Mouse (Mus musculus): ENCODE data around the gene BC030867. TPM values are rescaled to one million over a fixed set of nuclear protein-coding genes. Genes with fewer than 3 reads are reported as not detected.

The BC030867 gene
- polyA plus RNA-seq (2017; shearing (Covaris generic)): 1.1 TPM

DNA sequence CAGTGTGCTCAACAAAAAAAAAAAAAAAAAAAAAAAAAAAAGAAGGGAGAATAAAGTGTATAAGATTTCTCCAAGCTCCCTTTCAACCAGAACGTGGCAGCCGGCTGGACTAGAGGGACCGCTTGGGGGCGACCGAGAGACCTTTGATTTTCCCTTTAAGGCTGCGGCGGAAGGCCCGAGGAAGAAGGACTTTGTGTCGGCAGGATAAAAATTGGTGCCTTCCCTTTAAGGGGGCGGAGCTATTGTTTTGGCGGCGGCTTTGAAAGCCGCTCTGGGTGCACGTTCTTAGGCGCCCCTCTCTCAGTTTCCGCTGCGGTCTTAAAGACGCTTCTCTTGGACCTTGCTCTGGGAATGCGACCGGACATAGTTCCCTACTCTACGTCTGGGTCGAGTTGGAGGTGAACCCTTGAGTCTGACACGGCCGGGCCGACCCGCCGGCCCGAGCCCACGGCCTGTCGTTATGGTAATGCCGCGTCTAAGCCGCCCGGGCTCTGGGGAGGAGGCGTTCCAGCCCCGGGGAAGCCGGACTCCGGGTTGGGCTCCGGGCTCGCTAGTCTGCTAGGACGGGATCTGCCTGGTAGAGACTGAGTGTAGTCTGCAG lies at the start of gene BC030867:
Gene BC030867, plus strand, starts transcription at position 253 of the 601 bp plus-strand sequence.

DNA sequence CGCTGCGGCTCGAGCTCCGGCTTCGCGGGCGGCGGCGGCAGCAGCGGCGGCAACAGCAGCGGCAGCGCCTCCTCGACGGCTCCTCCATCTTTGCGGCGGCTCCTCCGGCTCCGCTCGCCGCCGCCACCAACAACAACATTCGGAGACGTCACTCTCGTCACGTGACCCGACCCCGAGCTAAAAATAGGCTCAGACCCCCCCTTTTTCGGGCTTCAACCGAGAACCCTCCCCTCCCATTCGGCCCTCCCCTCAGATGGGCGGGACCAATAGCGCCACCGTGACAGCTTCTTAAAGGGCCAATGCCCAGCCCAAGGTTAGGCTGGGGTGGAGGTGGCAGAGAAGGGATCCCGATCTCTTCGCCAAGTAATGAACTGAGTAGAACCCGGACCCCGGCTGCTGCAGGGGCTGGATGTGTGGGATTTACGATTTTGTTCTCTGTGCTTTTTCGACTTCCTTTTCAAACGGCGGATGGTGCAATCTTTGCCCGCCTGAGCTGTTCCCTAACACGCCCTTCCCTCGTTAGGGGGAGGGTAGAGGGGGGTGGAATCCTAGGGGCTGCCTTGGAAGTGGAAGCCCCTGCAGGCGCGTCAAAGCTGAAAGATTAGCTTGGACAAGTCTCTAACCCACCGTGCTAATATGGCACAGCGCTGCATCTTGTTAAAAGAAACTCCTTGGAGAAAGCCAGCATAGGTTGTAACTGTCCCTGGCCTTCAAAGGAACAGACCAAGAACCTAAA lies 18.5 kb upstream of the BC030867 start, which contains the start of gene Hdac5:
Gene Hdac5, minus strand, starts transcription at position 161 of the 736 bp plus-strand sequence.

DNA sequence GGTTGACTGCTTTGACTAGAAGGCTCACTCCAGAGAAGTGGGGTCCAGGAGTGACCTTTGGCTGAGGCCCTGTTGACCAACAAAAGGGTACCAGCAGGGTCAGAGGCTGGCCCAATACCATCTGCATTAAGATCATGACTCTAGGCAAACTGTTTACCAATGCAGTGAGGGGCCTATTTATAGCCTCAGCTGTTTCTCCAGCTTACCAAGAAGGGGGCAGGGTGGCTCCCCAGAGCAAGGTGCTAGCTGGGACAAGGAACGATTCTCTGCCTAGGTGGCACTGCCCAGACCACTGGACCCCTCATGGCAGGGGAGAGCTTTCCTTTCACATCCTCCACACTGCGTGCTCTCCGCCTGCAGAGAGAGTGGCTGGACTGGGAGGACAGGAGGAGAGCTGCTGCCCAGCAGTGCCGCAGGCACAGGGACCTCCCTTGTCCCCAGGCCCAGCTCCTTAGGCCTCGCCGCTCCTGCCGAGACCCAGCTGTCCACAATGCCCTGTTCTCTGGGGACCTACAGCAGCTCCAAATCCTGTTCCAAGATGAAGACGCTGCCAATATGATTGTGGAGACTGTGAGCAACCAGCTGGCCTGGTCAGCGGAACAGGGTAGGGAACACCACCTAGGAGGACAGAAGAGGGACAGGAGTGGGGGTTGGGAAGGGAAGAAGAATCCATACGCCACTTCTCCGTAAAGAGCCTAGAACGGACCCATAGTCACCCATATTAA lies 20.0 kb downstream of the BC030867 start, which contains the start of gene Asb16:
Gene Asb16, plus strand, starts transcription at position 224 of the 725 bp plus-strand sequence.

DNA sequence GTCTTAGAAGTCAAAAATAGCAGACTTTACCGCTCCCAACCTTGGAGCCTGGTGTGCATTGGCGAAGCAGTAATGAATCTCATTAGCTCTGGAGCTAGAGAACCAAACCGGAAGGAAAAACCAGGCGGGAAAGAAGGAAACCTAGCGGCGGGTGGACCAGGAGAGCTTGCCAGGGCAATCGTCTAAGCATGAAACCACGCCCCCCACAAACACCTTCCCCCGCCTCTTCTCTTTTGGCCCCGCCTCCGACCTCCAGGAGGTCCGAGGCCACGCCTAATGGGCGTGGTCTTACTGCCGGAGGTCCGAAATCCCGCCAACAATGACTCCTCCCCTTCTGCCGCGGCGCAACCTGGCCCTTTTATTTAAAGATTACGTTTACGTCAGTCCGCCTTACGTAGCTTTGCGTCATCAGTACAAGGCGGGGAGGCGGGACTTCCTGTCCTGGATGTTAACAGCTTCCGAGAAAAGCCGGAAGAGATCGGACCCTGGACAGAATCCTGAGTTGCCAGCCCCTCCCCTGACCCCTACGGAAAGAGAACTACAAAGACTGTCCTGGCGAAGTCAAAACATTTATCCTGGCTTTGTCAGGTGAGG lies 35.9 kb downstream of the BC030867 start, which contains the start of gene Tmub2:
Gene Tmub2, plus strand, starts transcription at position 431 of the 594 bp plus-strand sequence.

DNA sequence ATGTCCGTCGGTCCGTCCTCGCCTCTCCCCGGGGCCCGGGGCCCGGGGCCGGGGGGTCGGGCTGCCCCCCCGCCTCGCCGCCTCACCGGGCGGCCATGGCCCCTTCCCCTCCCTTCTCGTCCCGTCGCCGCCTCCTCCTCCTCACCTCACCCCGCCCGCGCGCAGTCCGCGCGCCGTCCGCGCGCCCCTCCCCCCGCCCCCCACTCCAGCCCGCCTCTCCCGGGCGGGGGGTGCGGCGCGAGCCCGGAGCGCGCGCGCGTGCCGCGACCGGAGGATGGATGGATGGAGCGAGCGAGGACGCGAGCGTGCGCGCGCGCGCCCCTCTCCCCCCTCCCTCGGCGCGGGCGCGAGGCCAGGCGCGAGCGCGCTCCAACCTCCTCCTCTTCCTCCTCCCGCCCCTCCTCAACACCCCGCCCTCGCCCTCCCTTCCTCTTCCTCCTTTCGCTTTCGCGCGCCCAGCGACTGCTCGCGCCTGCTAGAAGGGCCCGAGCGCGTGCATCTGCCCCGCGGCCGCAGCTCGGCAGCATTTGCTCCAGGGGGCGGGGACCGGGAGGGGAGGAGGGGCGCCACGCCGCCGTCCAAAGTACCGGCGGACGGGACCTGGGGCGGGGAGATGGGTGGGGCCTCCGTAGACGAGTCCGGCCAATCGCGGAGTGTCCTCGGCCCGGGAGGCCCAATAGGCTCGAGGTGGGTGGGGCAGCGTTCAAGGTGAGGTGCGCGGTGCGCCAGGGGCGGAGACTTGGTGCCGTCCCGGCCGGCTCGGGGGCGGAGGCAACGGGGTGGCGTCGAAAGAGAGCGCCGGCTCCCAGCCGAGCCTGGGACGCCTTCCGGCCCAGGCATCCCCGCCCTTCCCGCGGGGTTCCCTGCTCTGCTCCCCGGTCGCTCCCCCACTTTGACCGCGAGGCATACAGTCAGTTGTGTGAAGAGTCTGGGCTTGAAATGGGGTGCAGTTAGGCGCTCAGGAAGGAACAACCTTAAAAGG lies 48.1 kb downstream of the BC030867 start, which contains the start of gene Atxn7l3:
Gene Atxn7l3, minus strand, starts transcription at position 141 of the 982 bp plus-strand sequence.

Other genes starting within 250 kb of the BC030867 start
- not detected for gene Mpp3, start 220.4 kb upstream of the BC030867 start, polyA plus RNA-seq (2017; shearing (Covaris generic))
- not detected for gene Cd300lg, start 207.4 kb upstream of the BC030867 start, polyA plus RNA-seq (2017; shearing (Covaris generic))
- gene Mpp2, start 160.4 kb upstream of the BC030867 start, polyA plus RNA-seq (2017; shearing (Covaris generic)): 5.1 TPM
- gene Ppy, start 147.6 kb upstream of the BC030867 start, polyA plus RNA-seq (2017; shearing (Covaris generic)): not detected
- not detected for gene Pyy, start 141.1 kb upstream of the BC030867 start, polyA plus RNA-seq (2017; shearing (Covaris generic))
- gene Nags, start 103.4 kb upstream of the BC030867 start, polyA plus RNA-seq (2017; shearing (Covaris generic)): not detected
- 18.5 TPM for gene Tmem101, start 92.5 kb upstream of the BC030867 start, polyA plus RNA-seq (2017; shearing (Covaris generic))
- 52.4 TPM for gene Lsm12, start 63.6 kb upstream of the BC030867 start, polyA plus RNA-seq (2017; shearing (Covaris generic))
- 52.7 TPM for gene G6pc3, start 59.3 kb upstream of the BC030867 start, polyA plus RNA-seq (2017; shearing (Covaris generic))
- gene Hdac5, start 18.7 kb upstream of the BC030867 start, polyA plus RNA-seq (2017; shearing (Covaris generic)): 17.5 TPM
- not detected for gene Asb16, start 19.9 kb downstream of the BC030867 start, polyA plus RNA-seq (2017; shearing (Covaris generic))
- gene Tmub2, start 36.0 kb downstream of the BC030867 start, polyA plus RNA-seq (2017; shearing (Covaris generic)): 66.1 TPM
- 9.2 TPM for gene Atxn7l3, start 47.7 kb downstream of the BC030867 start, polyA plus RNA-seq (2017; shearing (Covaris generic))
- gene Ubtf, start 70.9 kb downstream of the BC030867 start, polyA plus RNA-seq (2017; shearing (Covaris generic)): 71.5 TPM
- gene Slc4a1, start 117.3 kb downstream of the BC030867 start, polyA plus RNA-seq (2017; shearing (Covaris generic)): 0.79 TPM
- 15.9 TPM for gene Rundc3a, start 144.5 kb downstream of the BC030867 start, polyA plus RNA-seq (2017; shearing (Covaris generic))
- gene Slc25a39, start 159.1 kb downstream of the BC030867 start, polyA plus RNA-seq (2017; shearing (Covaris generic)): 32.8 TPM
- 52.2 TPM for gene Grn, start 181.4 kb downstream of the BC030867 start, polyA plus RNA-seq (2017; shearing (Covaris generic))
- gene Fam171a2, start 198.8 kb downstream of the BC030867 start, polyA plus RNA-seq (2017; shearing (Covaris generic)): not detected
- gene Itga2b, start 221.2 kb downstream of the BC030867 start, polyA plus RNA-seq (2017; shearing (Covaris generic)): 2.0 TPM